Mouse (Mus musculus): ENCODE measurements around the gene Vmn2r47. TPM values are rescaled to one million over a fixed set of nuclear protein-coding genes. Genes with fewer than 3 reads are reported as not detected.

The Vmn2r47 gene
- not detected for polyA plus RNA-seq (2017; shearing (Covaris generic))

GRCm38 (mm10) chr7:9841225-9841624, at the start of gene Vmn2r47:
TSS of gene Vmn2r47 (minus strand) at chr7:9841325.

GRCm38 (mm10) chr7:9770471-9770870, 70.7 kb downstream of the Vmn2r47 start, which contains the start of gene Vmn2r46:
TSS of gene Vmn2r46 (minus strand) at chr7:9770571.

Other genes starting within 250 kb of the Vmn2r47 start
- not detected for gene Vmn2r46, start 70.8 kb downstream of the Vmn2r47 start, polyA plus RNA-seq (2017; shearing (Covaris generic))
- not detected for gene Vmn2r48, start 112.3 kb upstream of the Vmn2r47 start, polyA plus RNA-seq (2017; shearing (Covaris generic))
- gene Vmn2r49, start 150.9 kb upstream of the Vmn2r47 start, polyA plus RNA-seq (2017; shearing (Covaris generic)), result not detected
- not detected for gene Vmn2r50, start 212.0 kb upstream of the Vmn2r47 start, polyA plus RNA-seq (2017; shearing (Covaris generic))

Data from CD4-positive, CD25-positive, alpha-beta regulatory T cell, adult 9 weeks (primary cell).